Comparison of ENCODE assay signal across 8 mouse cellular contexts in the genomic region with DNA sequence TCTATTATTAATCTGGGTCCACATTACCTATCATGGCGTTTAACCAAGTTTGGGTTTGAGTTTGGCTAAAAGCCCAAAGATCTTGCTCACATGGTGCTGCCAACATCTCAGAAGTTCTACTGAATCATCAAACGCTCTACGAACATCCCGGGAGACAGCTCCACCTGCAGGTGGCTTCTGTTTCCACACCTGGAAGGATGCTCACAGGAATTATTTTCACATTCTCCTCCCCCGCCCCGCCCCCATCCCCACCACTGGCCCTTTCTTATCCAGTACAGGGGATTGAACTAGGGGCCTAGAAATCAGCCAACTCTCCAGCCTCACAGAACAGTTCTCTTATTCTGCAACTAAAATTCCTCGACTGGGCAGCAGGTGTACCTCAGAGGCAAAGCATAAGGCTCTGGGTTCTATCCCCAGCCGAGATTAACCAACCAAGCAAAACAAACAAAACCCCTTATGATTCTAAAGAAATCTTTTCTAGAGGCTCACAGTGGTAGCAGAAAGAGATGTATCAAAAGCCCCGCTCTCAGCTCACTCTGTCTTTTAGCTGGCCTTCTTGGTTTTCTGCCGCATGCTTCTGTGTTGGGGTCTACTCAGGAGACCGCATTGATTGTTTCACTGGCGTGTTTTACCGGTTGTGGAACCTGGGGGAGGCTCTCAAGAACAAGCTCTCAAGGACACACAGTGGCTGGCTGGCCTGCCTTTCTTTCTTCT. TPM values are rescaled to one million over a fixed set of nuclear protein-coding genes. Genes with fewer than 3 reads are reported as not detected.
DNase-seq lines count a peak whose midpoint lies in the region; ATAC-seq and TF ChIP-seq lines count a peak whose summit lies in the region.

No protein-coding gene starts in this region.

- 29% methylated on average over 13 of the region's 13 CpGs for WGBS in lung, adult 2 months

- H3K36me3 ChIP-seq in G1E (replicated peaks), result no peaks in the 10 kb centered on the region

- TF ChIP-seq POLR2A in lung, adult 2 months (IDR thresholded peaks at IDR 0.05; ENCODE audit: borderline replicate concordance, extremely low read depth, low read depth, low read length), result no peak

- peak; percentile 28; the same call in 1 of the 2 replicates for ATAC-seq in G1E (ENCODE audit: extremely low read depth, insufficient number of reproducible peaks, low FRiP score, poor library complexity, severe bottlenecking)
- ATAC-seq in neutrophil, adult 5-6 weeks (ENCODE audit: extremely low read depth, insufficient number of reproducible peaks, low FRiP score, poor library complexity, severe bottlenecking), result peak; percentile 67; the same call in 1 of the 2 replicates

- intact Hi-C loops in heart, postnatal 14 days (cut with DNase I), result loop anchor here (1.0 kb wide), 1 partner anchor 76 kb away; the partner anchor contains the start of gene Tubb2a

- peak; percentile 45 for DNase-seq in G1E (ENCODE audit: low spot score)
- peak; percentile 73 for DNase-seq in fibroblast of lung, adult 2 months (ENCODE audit: low read depth)
- DNase-seq in heart, postnatal 14 days, result peak; percentile 75 to 81
- DNase-seq in kidney, postnatal 4 days, result peak; percentile 87 to 90
- DNase-seq in lung, adult 2 months, result peak; percentile 64
- DNase-seq in urinary bladder, postnatal 36 days (ENCODE audit: low spot score in 2 of 2), result peak; percentile 62 to 76

- no peak overlapping the region; the same call in 1 of the 2 replicates for H3K4me3 ChIP-seq in G1E (ENCODE audit: low read depth, low read length)
- peak overlapping the region; percentile 26; the same call in 1 of the 2 replicates for H3K4me3 ChIP-seq in brown adipose tissue, adult 24 weeks (ENCODE audit: insufficient read depth, low read depth, low read length)
- peak overlapping the region; percentile 58 for H3K4me3 ChIP-seq in lung, adult 2 months (replicated peaks; ENCODE audit: extremely low read depth, low read depth, low read length)

- H3K27me3 ChIP-seq in G1E (ENCODE audit: insufficient read depth, low read length), result peaks cover 15% of the 10 kb centered on the region

- no peaks in the 10 kb centered on the region for H3K9me3 ChIP-seq in G1E (replicated peaks)

- H3K4me1 ChIP-seq in G1E (ENCODE audit: insufficient read depth, low read depth, low read length), result peaks cover 27% of the 10 kb centered on the region
- no peaks in the 10 kb centered on the region for H3K4me1 ChIP-seq in brown adipose tissue, adult 24 weeks (ENCODE audit: control insufficient read depth, insufficient read depth, insufficient read length, low read length)
- H3K4me1 ChIP-seq in lung, adult 2 months (ENCODE audit: control insufficient read depth, insufficient read depth, low read length), result no peaks in the 10 kb centered on the region

- TF ChIP-seq CTCF in G1E (IDR thresholded peaks at IDR 0.05; ENCODE audit: low read depth, low read length), result no peak; the same call in 1 of the 2 replicates
- peak; percentile 76 for TF ChIP-seq CTCF in lung, adult 2 months (IDR thresholded peaks at IDR 0.05; ENCODE audit: insufficient read depth, low read length)

- no peak overlapping the region for H3K27ac ChIP-seq in brown adipose tissue, adult 24 weeks (replicated peaks; ENCODE audit: low read depth, low read length)

RNA-seq across cellular contexts. Expression of gene Psmg4, which starts 8.4 kb away (rescaled TPM):
- total RNA-seq in G1E (2014; fragmentation: Nextera tagmentation), result 5.9 and 13.4 TPM in 2 replicates
- 126 and 143 TPM in 2 replicates for total RNA-seq in G1E (2017)
- polyA plus RNA-seq in G1E (2012), result 22.7 and 38.1 TPM in 2 replicates
- 25.2 and 29.4 TPM in 2 replicates for polyA plus RNA-seq in brown adipose tissue, adult 24 weeks (2012; ENCODE audit: insufficient read depth, insufficient read length, missing spikeins)
- 10 to 100 TPM; 25.2 to 37.8 TPM for total RNA-seq in heart, postnatal 14 days (2021)
- polyA plus RNA-seq in lung, adult 2 months (2012; rRNA removed), result 79.9 and 123 TPM in 2 replicates
- total RNA-seq in neutrophil, adult 5-6 weeks (2017), result 42.6 and 56.8 TPM in 2 replicates

RNA-seq across cellular contexts. Expression of gene Tubb2b, which starts 24.1 kb away (rescaled TPM):
- total RNA-seq in G1E (2014; fragmentation: Nextera tagmentation) (3.5 and 4.0 TPM in 2 replicates), G1E (2017) (9.7 and 15.9 TPM in 2 replicates)
- 2.6 and 3.8 TPM in 2 replicates for polyA plus RNA-seq in G1E (2012)
- 1.0 and 1.7 TPM in 2 replicates for polyA plus RNA-seq in brown adipose tissue, adult 24 weeks (2012; ENCODE audit: insufficient read depth, insufficient read length, missing spikeins)
- 1 to 10 TPM; 5.2 to 8.8 TPM for total RNA-seq in heart, postnatal 14 days (2021)
- polyA plus RNA-seq in lung, adult 2 months (2012; rRNA removed), result 13.6 and 21.6 TPM in 2 replicates
- 3.8 and 6.5 TPM in 2 replicates for total RNA-seq in neutrophil, adult 5-6 weeks (2017)
